Mouse (Mus musculus): ENCODE measurements at regions not wholly inside any gene's neighbourhood (a gene's known extent, or its start where the extent isn't known, plus 50 kb on each side); places are given as distances from the start of the nearest gene placed in this dataset.
A peak's percentile ranks its signal among the peaks of the same experiment; 100 is the strongest.

- peak; percentile 56 for DNase-seq (ENCODE audit: low spot score)
Observed at GRCm38 (mm10) chr14:76714727-76715126, 158.0 kb upstream of the Serp2 start.

GRCm38 (mm10) chr14:76713946-76714345 is 157.3 kb upstream of the Serp2 start:
- DNase-seq (ENCODE audit: low spot score): no peak

- DNase-seq (ENCODE audit: low spot score): no peak
Observed at GRCm38 (mm10) chr14:76708728-76709127, 152.0 kb upstream of the Serp2 start.

- DNase-seq (ENCODE audit: low spot score): no peak
Observed at GRCm38 (mm10) chr14:76703373-76703764, 146.7 kb upstream of the Serp2 start.

GRCm38 (mm10) chr14:76702709-76703372 is 146.2 kb upstream of the Serp2 start:
- no peak for DNase-seq (ENCODE audit: low spot score)

- DNase-seq (ENCODE audit: low spot score): no peak
Observed at GRCm38 (mm10) chr14:76701911-76702708, 145.4 kb upstream of the Serp2 start.

GRCm38 (mm10) chr14:76701304-76701703 is 144.6 kb upstream of the Serp2 start:
- DNase-seq (ENCODE audit: low spot score): no peak

GRCm38 (mm10) chr14:76700796-76701195 is 144.1 kb upstream of the Serp2 start:
- no peak for DNase-seq (ENCODE audit: low spot score)

- DNase-seq (ENCODE audit: low spot score): no peak
Observed at GRCm38 (mm10) chr14:76700190-76700589, 143.5 kb upstream of the Serp2 start.

GRCm38 (mm10) chr14:76698718-76699402 is 142.2 kb upstream of the Serp2 start:
- DNase-seq (ENCODE audit: low spot score): peak; percentile 56

- no peak for DNase-seq (ENCODE audit: low spot score)
Observed at GRCm38 (mm10) chr14:76696729-76697128, 140.0 kb upstream of the Serp2 start.

- DNase-seq (ENCODE audit: low spot score): no peak
Observed at GRCm38 (mm10) chr14:76695691-76696355, 139.1 kb upstream of the Serp2 start.

- DNase-seq (ENCODE audit: low spot score): no peak
Observed at GRCm38 (mm10) chr14:76694894-76695293, 138.2 kb upstream of the Serp2 start.

- DNase-seq (ENCODE audit: low spot score): no peak
Observed at GRCm38 (mm10) chr14:76693351-76694317, 136.9 kb upstream of the Serp2 start.

GRCm38 (mm10) chr14:76687971-76688407 is 131.3 kb upstream of the Serp2 start:
- no peak for DNase-seq (ENCODE audit: low spot score)

- no peak for DNase-seq (ENCODE audit: low spot score)
Observed at GRCm38 (mm10) chr14:76686762-76687453, 130.2 kb upstream of the Serp2 start.

GRCm38 (mm10) chr14:76685830-76686761 is 129.4 kb upstream of the Serp2 start:
- no peak for DNase-seq (ENCODE audit: low spot score)

GRCm38 (mm10) chr14:76684327-76684726 is 127.6 kb upstream of the Serp2 start:
- no peak for DNase-seq (ENCODE audit: low spot score)
